Mouse (Mus musculus) intestine, postnatal 0 days (tissue): ENCODE results near the gene Klhdc3. TPM values are rescaled to one million over a fixed set of nuclear protein-coding genes. Genes with fewer than 3 reads are reported as not detected.

ENCODE experiments used
- ATAC-seq: fragments of 200-750 bp; cut with Nextera tagmentation; 2 replicates; pipeline ENCODE4 v1.8.0; 2017; ENCODE audit warnings: mild to moderate bottlenecking, moderate TSS enrichment, moderate library complexity
- H3K27ac ChIP-seq: fragments of 300-500 bp; sonication (generic); 2 replicates; pipeline ENCODE4 v1.5.1; 2014; ENCODE audit warnings: mild to moderate bottlenecking, low read depth, low read length, moderate library complexity
- H3K27me3 ChIP-seq: fragments of 300-500 bp; sonication (generic); replicated peaks from 2 replicates; pipeline ENCODE4 v1.6.1; 2014; ENCODE audit warnings: low read length, mixed read lengths; ENCODE audit not compliant: control insufficient read depth, insufficient read depth
- H3K36me3 ChIP-seq: fragments of 300-500 bp; sonication (generic); 2 replicates; pipeline ENCODE4 v1.6.1; 2014; ENCODE audit warnings: mild to moderate bottlenecking, moderate library complexity; ENCODE audit not compliant: control insufficient read depth, insufficient read depth
- H3K4me1 ChIP-seq: fragments of 300-500 bp; sonication (generic); replicated peaks from 2 replicates; pipeline ENCODE4 v1.6.1; 2014; ENCODE audit warnings: antibody characterized with exemption, low read length, mixed read lengths; ENCODE audit not compliant: control insufficient read depth, insufficient read depth
- H3K4me2 ChIP-seq: fragments of 300-500 bp; sonication (generic); replicated peaks from 2 replicates; pipeline ENCODE4 v1.6.1; 2014; ENCODE audit warnings: low read depth, mild to moderate bottlenecking, moderate library complexity
- H3K4me3 ChIP-seq: fragments of 300-500 bp; sonication (generic); 2 replicates; pipeline ENCODE4 v1.5.1; 2014; ENCODE audit warnings: low read depth, low read length
- H3K9ac ChIP-seq: fragments of 300-500 bp; sonication (generic); 2 replicates; pipeline ENCODE4 v1.6.1; 2014; ENCODE audit warnings: mild to moderate bottlenecking, low read depth, low read length
- H3K9me3 ChIP-seq: fragments of 300-500 bp; sonication (generic); 2 replicates; pipeline ENCODE4 v1.6.1; 2016; ENCODE audit warnings: mixed run types; ENCODE audit not compliant: control insufficient read depth
- CTCF ChIP-seq: sonication (generic); IDR thresholded peaks from 2 replicates; pipeline ENCODE4 v1.5.1; 2016; ENCODE audit warnings: low read depth, mild to moderate bottlenecking, control low read depth, antibody characterized with exemption, moderate library complexity
- WGBS: fragments of 180-500 bp; shearing (Covaris S2); extraction: QIAGEN DNeasy Blood & Tissue Kit; methylation state at CpG from one replicate; pipeline ENCODE4 v1.1.7; 2014; 5-methylcytosine and 5-hydroxymethylcytosine counted together
- polyA plus RNA-seq: library from polyadenylated mRNA; unstranded; fragments of >200 nt; fragmentation: Nextera tagmentation; extraction: Ambion mirVana; gene quantifications from 2 replicates; pipeline ENCODE4 v1.2.1, GENCODE M21; 2015

Gene Klhdc3
- 94.2 and 99.3 TPM in 2 replicates for polyA plus RNA-seq

GRCm38 (mm10) chr17:46680760-46681373, at the start of gene Klhdc3:
Gene Klhdc3, minus strand, starts transcription at chr17:46680914.
- peak within 1 kb of the TSS; percentile 87 for H3K27ac ChIP-seq
- peak; percentile 95 for ATAC-seq

GRCm38 (mm10) chr17:46728904-46729318, 48.2 kb upstream of the Klhdc3 start, which contains the start of gene Gnmt:
Gene Gnmt, minus strand, starts transcription at chr17:46729168.
- peak within 1 kb of the TSS; percentile 66 for H3K4me2 ChIP-seq
- H3K27me3 ChIP-seq, result no peaks in the 10 kb centered on the region
- H3K27ac ChIP-seq, result no peak within 1 kb of the TSS
- H3K9ac ChIP-seq, result no peak within 1 kb of the TSS
- ATAC-seq, result peak; percentile 64
- TF ChIP-seq CTCF, result no peak
- no peaks in the 10 kb centered on the region for H3K4me1 ChIP-seq
- H3K9me3 ChIP-seq, result no peaks in the 10 kb centered on the region
- peaks cover 14% of the 10 kb centered on the region; the same call in 1 of the 2 replicates for H3K36me3 ChIP-seq
- WGBS, result 8% methylated on average over 24 of the region's 24 CpGs
- no peak within 1 kb of the TSS; the same call in 1 of the 2 replicates for H3K4me3 ChIP-seq

More at GRCm38 (mm10) chr17:46680760-46681373, at the start of gene Klhdc3:
- Histone ChIP-seq H3K9me3 (no peaks in the 10 kb centered on the region), H3K4me2 (peak within 1 kb of the TSS; percentile 89), H3K4me1 (peaks cover 3% of the 10 kb centered on the region; the same call in 1 of the 2 replicates), H3K9ac (peak within 1 kb of the TSS; percentile 67), H3K36me3 (peaks cover 49% of the 10 kb centered on the region), H3K27me3 (no peaks in the 10 kb centered on the region), H3K4me3 (peak within 1 kb of the TSS; percentile 87)
- WGBS, result under 1% methylated on average over 49 of the region's 49 CpGs
- TF ChIP-seq CTCF, result 0 out of 2 replicates have a peak, but pooled peaks have one; percentile 5

DNA sequence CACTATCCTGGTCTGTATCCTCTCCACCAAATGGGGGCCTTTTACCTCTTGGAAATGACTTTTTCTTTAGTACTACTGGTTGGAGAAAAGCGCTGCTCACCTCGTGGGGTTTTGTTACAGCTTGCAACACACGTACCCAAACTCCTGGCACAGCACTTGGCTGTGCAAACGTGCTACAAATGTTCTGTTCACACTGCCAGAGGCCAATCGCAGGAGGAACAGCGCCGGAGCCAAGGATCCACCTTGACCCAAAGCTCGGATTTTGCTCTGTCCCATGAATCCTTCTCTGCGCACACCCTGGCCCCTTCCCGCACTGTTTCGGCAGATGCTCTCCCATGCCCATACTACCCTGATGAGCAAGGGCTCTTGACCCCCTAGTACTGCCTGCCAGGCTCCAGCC, 47.8 kb upstream of the Klhdc3 start:
- no peak; the same call in 1 of the 2 replicates for ATAC-seq
- Histone ChIP-seq H3K4me3 (no peak overlapping the region), H3K27ac (no peak overlapping the region), H3K9me3 (no peaks in the 10 kb centered on the region), H3K27me3 (no peaks in the 10 kb centered on the region), H3K9ac (no peak overlapping the region), H3K4me1 (no peaks in the 10 kb centered on the region), H3K4me2 (peak overlapping the region; percentile 66), H3K36me3 (peaks cover 18% of the 10 kb centered on the region)
- TF ChIP-seq CTCF, result no peak
- WGBS, result 47% methylated on average over 11 of the region's 11 CpGs

GRCm38 (mm10) chr17:46728021-46728420, 47.3 kb upstream of the Klhdc3 start:
- no peaks in the 10 kb centered on the region for H3K4me1 ChIP-seq
- TF ChIP-seq CTCF, result peak; percentile 57
- 43% methylated on average over 6 of the region's 6 CpGs for WGBS
- no peak for ATAC-seq
- no peak overlapping the region for H3K4me2 ChIP-seq
- H3K36me3 ChIP-seq, result peaks cover 23% of the 10 kb centered on the region
- H3K9ac ChIP-seq, result no peak overlapping the region
- H3K4me3 ChIP-seq, result no peak overlapping the region
- H3K27ac ChIP-seq, result no peak overlapping the region
- no peaks in the 10 kb centered on the region for H3K9me3 ChIP-seq
- H3K27me3 ChIP-seq, result no peaks in the 10 kb centered on the region

GRCm38 (mm10) chr17:46727271-46727670, 46.6 kb upstream of the Klhdc3 start:
- Histone ChIP-seq H3K27me3 (no peaks in the 10 kb centered on the region), H3K36me3 (peaks cover 28% of the 10 kb centered on the region), H3K9ac (no peak overlapping the region), H3K4me1 (no peaks in the 10 kb centered on the region), H3K27ac (no peak overlapping the region), H3K4me2 (no peak overlapping the region), H3K4me3 (no peak overlapping the region), H3K9me3 (no peaks in the 10 kb centered on the region)
- WGBS, result 91% methylated on average over 11 of the region's 11 CpGs
- TF ChIP-seq CTCF, result no peak
- no peak for ATAC-seq

GRCm38 (mm10) chr17:46725731-46726645, 45.3 kb upstream of the Klhdc3 start:
- H3K27ac ChIP-seq, result no peak overlapping the region
- no peak overlapping the region for H3K4me3 ChIP-seq
- H3K4me1 ChIP-seq, result no peaks in the 10 kb centered on the region
- H3K4me2 ChIP-seq, result no peak overlapping the region
- H3K27me3 ChIP-seq, result no peaks in the 10 kb centered on the region
- ATAC-seq, result no peak
- 89% methylated on average over 26 of the region's 26 CpGs for WGBS
- no peak overlapping the region for H3K9ac ChIP-seq
- no peaks in the 10 kb centered on the region for H3K9me3 ChIP-seq
- H3K36me3 ChIP-seq, result peaks cover 41% of the 10 kb centered on the region
- no peak for TF ChIP-seq CTCF
